ENCODE assay signal across 38 mouse cellular contexts in the genomic region with DNA sequence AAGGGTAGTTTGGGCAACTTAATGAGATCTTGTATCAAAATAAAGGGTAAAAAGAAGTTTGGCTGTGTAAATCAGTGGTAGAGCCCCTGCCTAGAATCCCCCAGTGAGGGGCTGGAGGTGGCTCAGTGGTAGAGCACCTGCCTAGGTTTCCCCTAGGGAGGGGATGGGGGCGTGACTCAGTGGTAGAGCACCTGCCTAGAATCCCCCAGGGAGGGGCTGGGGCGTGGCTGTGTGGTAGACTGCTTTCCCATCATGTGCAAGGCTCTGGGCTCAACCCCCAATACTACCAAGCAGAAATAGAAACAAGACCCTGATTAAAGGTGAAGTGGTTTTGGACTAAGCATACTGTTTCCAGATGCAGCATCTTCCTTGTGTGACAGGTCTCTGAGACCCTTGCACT. TPM values are rescaled to one million over a fixed set of nuclear protein-coding genes. Genes with fewer than 3 reads are reported as not detected.
"Had no signal": no experiment of that assay in that cellular context is flagged by ENCODE, and none has a peak within 500 bp of the region (broad histone marks: within the 10 kb centered on the region; RNA-seq: fewer than 3 reads in every experiment).

No protein-coding gene starts in this region.

- H3K36me3 ChIP-seq: limb, embryonic 10.5 days; limb, embryonic 12.5 days; limb, embryonic 13.5 days; limb, embryonic 15.5 days; liver, embryonic 12.5 days; liver, embryonic 13.5 days; liver, embryonic 15.5 days; lung, embryonic 15.5 days; midbrain, embryonic 10.5 days; midbrain, embryonic 12.5 days; midbrain, embryonic 13.5 days; midbrain, embryonic 15.5 days; neural tube, embryonic 12.5 days had no signal

- H3K4me3 ChIP-seq: limb, embryonic 10.5 days; limb, embryonic 12.5 days; limb, embryonic 13.5 days; limb, embryonic 15.5 days; liver, embryonic 12.5 days; liver, embryonic 13.5 days; liver, embryonic 15.5 days; lung, embryonic 15.5 days; megakaryocyte, embryonic 14.5 days; midbrain, embryonic 10.5 days; midbrain, embryonic 12.5 days; midbrain, embryonic 13.5 days; midbrain, embryonic 15.5 days; myocyte; neural tube, embryonic 12.5 days had no signal

- H3K9ac ChIP-seq: limb, embryonic 12.5 days; limb, embryonic 13.5 days; limb, embryonic 15.5 days; liver, embryonic 12.5 days; liver, embryonic 13.5 days; liver, embryonic 14.5 days; liver, embryonic 15.5 days; liver, postnatal 0 days; lung, embryonic 14.5 days; lung, embryonic 15.5 days; midbrain, embryonic 12.5 days; midbrain, embryonic 13.5 days; midbrain, embryonic 15.5 days; neural tube, embryonic 12.5 days had no signal

- H3K4me1 ChIP-seq: limb, embryonic 12.5 days; limb, embryonic 13.5 days; limb, embryonic 15.5 days; liver, embryonic 12.5 days; liver, embryonic 13.5 days; liver, embryonic 15.5 days; lung, embryonic 15.5 days; midbrain, embryonic 15.5 days had no signal

- H3K27ac ChIP-seq: limb, embryonic 10.5 days; limb, embryonic 12.5 days; limb, embryonic 13.5 days; limb, embryonic 15.5 days; liver, embryonic 12.5 days; liver, embryonic 13.5 days; liver, embryonic 14.5 days; liver, embryonic 15.5 days; lung, embryonic 15.5 days; macrophage; midbrain, embryonic 12.5 days; midbrain, embryonic 13.5 days; midbrain, embryonic 15.5 days; neural tube, embryonic 12.5 days had no signal

- H3K4me2 ChIP-seq: limb, embryonic 12.5 days; limb, embryonic 13.5 days; limb, embryonic 15.5 days; liver, embryonic 11.5 days; liver, embryonic 12.5 days; liver, embryonic 13.5 days; liver, embryonic 15.5 days; lung, embryonic 14.5 days; lung, embryonic 15.5 days; midbrain, embryonic 11.5 days; midbrain, embryonic 12.5 days; midbrain, embryonic 13.5 days; midbrain, embryonic 15.5 days; neural tube, embryonic 12.5 days had no signal

- H3K9me3 ChIP-seq: limb, embryonic 10.5 days; limb, embryonic 12.5 days; limb, embryonic 13.5 days; limb, embryonic 15.5 days; liver, embryonic 12.5 days; liver, embryonic 13.5 days; liver, embryonic 15.5 days; lung, embryonic 15.5 days; midbrain, embryonic 10.5 days; midbrain, embryonic 12.5 days; midbrain, embryonic 13.5 days; midbrain, embryonic 15.5 days; neural tube, embryonic 12.5 days had no signal

- DNase-seq: left cerebral cortex, postnatal 4 days; liver; liver, embryonic 13.5 days; liver, postnatal 0 days; lung, adult 18-20 months; lung, adult 2 months; lung, embryonic 14.5 days; lung, postnatal 10 days; lung, postnatal 14 days; lung, postnatal 36 days; lung, postnatal 4 days; midbrain, embryonic 14.5 days had no signal

RNA-seq across cellular contexts. Expression of gene Uncx, which starts 21.4 kb away (rescaled TPM):
- total RNA-seq: liver, adult 2 months; megakaryocyte progenitor cell, adult 5-6 weeks; megakaryocyte, adult 5-6 weeks; megakaryocyte-erythroid progenitor cell, adult 5-6 weeks; monocyte, adult 5-6 weeks had no signal
- polyA plus RNA-seq: liver, adult 2 months; liver, embryonic 11.5 days; liver, embryonic 12.5 days; liver, embryonic 13.5 days; liver, embryonic 14.5 days; liver, embryonic 15.5 days; liver, embryonic 16.5 days; liver, postnatal 0 days; lung, adult 2 months; lung, embryonic 14.5 days; lung, embryonic 16.5 days; lung, postnatal 0 days; macrophage; myocyte had no signal
